Mouse (Mus musculus): ENCODE results near the gene Emc3. TPM values are rescaled to one million over a fixed set of nuclear protein-coding genes. Genes with fewer than 3 reads are reported as not detected.
A peak's percentile ranks its signal among the peaks of the same experiment; 100 is the strongest.

Emc3 gene
- 37.2 to 57.0 TPM (median 50.1 TPM) in 3 replicates for total RNA-seq (2017)

DNA sequence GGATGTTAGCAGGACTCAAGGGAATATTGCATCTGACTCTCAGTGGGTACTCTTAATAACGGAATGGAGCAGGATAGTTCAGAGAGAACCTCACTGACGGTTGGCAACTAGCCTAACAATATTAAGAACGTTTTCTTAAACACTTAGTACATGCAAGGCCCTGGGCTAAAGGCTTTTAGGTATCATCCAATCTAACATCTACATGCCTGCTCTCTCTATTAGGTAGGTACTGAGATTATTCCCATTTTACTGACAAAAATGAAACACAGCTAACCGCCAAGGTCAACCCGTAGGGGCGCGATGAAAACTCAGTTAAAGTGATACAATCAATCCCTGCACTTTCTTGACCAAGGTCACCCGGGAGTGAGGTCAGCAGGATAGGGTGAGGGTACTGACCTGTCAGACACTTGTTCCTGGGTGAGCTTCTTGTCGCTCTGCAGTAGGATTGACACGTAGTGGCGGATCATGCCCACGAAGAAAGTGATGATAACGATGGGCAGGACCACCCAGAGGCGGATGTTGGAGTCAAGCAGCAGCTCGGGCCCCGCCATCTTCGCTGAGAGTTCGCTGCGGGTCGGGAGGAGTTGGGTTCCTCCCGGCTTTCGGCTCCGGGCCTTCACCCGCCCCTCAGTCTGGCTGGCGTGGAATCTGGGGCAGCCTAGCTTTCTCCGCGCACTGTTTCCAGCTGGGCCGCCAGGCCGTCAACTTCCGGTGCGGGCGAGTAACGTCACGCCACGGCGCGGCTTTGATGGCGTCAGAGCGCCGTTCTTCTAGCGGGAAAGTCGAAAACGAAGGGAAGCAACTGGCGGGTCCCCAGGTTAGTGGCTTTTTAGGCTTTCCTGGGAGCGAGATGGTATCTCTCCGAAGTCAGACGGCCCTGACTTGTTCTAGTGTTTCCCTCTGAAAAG lies at the start of gene Emc3, which contains the start of gene Fancd2:
Gene Emc3 (minus strand): TSS at position 721 of the 908 bp plus-strand sequence.
Gene Fancd2 (plus strand): TSS at position 751 of the 908 bp plus-strand sequence.
- ATAC-seq (replicated peaks; ENCODE audit: insufficient number of reproducible peaks, low FRiP score, low TSS enrichment, poor library complexity, severe bottlenecking), result peak; percentile 91

- ATAC-seq (replicated peaks; ENCODE audit: insufficient number of reproducible peaks, low FRiP score, low TSS enrichment, poor library complexity, severe bottlenecking), result no peak
Observed at GRCm38 (mm10) chr6:113579306-113579705, 47.9 kb upstream of the Emc3 start.

GRCm38 (mm10) chr6:113576044-113576443 lies 44.6 kb upstream of the Emc3 start:
- ATAC-seq (replicated peaks; ENCODE audit: insufficient number of reproducible peaks, low FRiP score, low TSS enrichment, poor library complexity, severe bottlenecking), result no peak

GRCm38 (mm10) chr6:113564557-113564956 lies 33.1 kb upstream of the Emc3 start:
- ATAC-seq (replicated peaks; ENCODE audit: insufficient number of reproducible peaks, low FRiP score, low TSS enrichment, poor library complexity, severe bottlenecking), result no peak

- ATAC-seq (replicated peaks; ENCODE audit: insufficient number of reproducible peaks, low FRiP score, low TSS enrichment, poor library complexity, severe bottlenecking), result no peak
Observed at GRCm38 (mm10) chr6:113559736-113560135, 28.3 kb upstream of the Emc3 start.

DNA sequence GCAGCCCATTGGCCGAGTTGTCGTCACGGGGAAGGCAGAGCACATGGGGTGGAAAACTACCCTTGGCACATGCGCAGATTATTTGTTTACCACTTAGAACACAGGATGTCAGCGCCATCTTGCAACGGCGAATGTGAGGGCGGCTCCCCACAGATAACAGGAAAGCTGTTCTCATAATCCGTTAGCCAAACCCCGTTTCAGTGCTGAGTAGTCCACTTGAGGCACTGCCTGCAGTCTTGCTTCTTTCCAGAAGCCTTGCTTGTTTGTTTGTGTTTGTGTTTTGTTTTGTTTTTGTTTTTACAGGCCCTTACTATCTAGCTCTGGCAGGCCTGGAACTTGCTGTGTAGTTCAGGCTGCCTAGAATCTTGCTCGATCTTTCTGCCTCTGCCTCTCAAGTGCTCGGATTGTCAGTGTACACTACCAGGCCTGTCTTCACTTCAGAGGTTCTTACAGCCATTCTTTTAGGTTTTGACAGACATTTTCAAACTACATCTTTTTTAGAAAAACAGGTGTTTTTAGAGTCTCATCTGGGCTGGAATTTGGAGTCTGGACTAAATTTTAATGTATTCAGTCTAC lies 12.5 kb upstream of the Emc3 start:
- ATAC-seq (replicated peaks; ENCODE audit: insufficient number of reproducible peaks, low FRiP score, low TSS enrichment, poor library complexity, severe bottlenecking), result no peak

GRCm38 (mm10) chr6:113541610-113542009 lies 10.2 kb upstream of the Emc3 start:
- ATAC-seq (replicated peaks; ENCODE audit: insufficient number of reproducible peaks, low FRiP score, low TSS enrichment, poor library complexity, severe bottlenecking), result no peak

GRCm38 (mm10) chr6:113534886-113535285 lies 3.4 kb upstream of the Emc3 start:
- no peak for ATAC-seq (replicated peaks; ENCODE audit: insufficient number of reproducible peaks, low FRiP score, low TSS enrichment, poor library complexity, severe bottlenecking)

- ATAC-seq (replicated peaks; ENCODE audit: insufficient number of reproducible peaks, low FRiP score, low TSS enrichment, poor library complexity, severe bottlenecking), result no peak
Observed at GRCm38 (mm10) chr6:113531840-113532404, 470 bp upstream of the Emc3 start.

- no peak for ATAC-seq (replicated peaks; ENCODE audit: insufficient number of reproducible peaks, low FRiP score, low TSS enrichment, poor library complexity, severe bottlenecking)
Observed at GRCm38 (mm10) chr6:113523420-113523819, 8.0 kb downstream of the Emc3 start.

DNA sequence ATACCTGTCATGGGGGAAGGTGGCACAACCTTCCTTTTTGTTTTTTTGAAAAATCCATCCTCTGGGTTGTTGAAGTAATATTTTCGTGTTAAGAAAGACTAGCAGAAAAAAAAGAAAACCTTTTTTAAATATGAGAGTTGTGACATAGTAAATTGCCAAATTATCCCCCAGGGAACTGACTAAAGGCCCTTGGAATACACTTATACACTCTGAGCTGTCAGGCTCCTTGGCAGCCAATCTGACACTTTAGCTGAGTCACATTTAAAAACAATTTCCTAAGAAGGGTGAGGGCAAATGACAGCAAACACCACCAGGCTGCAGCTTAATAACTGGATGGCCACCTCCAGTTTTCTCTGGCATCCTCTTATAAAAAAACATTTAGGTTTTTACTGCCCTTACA lies 9.1 kb downstream of the Emc3 start:
- no peak for ATAC-seq (replicated peaks; ENCODE audit: insufficient number of reproducible peaks, low FRiP score, low TSS enrichment, poor library complexity, severe bottlenecking)

GRCm38 (mm10) chr6:113517434-113518080 lies 13.9 kb downstream of the Emc3 start:
- ATAC-seq (replicated peaks; ENCODE audit: insufficient number of reproducible peaks, low FRiP score, low TSS enrichment, poor library complexity, severe bottlenecking), result no peak; the same call in 1 of the 2 replicates

DNA sequence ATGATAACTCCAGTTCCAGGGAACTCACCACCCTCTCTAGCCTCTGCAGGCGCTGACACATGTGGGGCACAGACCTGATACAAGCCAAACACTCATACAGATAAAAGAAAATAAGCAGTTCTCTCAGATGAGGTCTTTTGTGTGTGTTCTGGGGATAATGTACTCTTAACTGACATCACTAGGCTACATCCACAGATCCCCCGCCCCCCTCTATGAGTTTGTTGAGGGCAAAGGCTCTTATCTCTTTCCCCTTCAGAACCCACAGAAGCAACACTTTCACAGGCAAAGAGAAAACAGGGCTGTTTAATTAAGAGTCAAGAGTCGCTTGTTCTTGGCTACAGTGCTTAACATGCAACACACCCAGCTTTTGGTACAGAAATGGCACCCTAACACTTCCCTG lies 16.9 kb downstream of the Emc3 start:
- no peak for ATAC-seq (replicated peaks; ENCODE audit: insufficient number of reproducible peaks, low FRiP score, low TSS enrichment, poor library complexity, severe bottlenecking)

- no peak for ATAC-seq (replicated peaks; ENCODE audit: insufficient number of reproducible peaks, low FRiP score, low TSS enrichment, poor library complexity, severe bottlenecking)
Observed at GRCm38 (mm10) chr6:113513944-113514343, 17.5 kb downstream of the Emc3 start.

DNA sequence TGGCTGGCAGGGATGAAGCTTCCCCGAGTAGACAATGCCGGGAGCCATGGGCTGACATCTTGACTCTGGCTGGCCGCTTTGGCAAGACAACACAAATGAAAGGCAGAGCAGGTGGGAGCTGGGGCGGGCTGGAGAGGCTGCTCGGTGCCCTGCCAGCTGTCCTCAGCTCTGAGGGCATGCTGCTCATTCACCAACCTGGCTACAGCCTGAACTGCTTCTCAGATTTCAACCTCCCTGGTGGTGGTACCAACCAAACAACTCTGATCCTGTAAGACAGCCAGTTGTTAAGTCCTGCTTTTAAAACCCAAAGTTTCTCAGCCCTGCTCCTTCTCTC lies 22.5 kb downstream of the Emc3 start:
- no peak for ATAC-seq (replicated peaks; ENCODE audit: insufficient number of reproducible peaks, low FRiP score, low TSS enrichment, poor library complexity, severe bottlenecking)

- ATAC-seq (replicated peaks; ENCODE audit: insufficient number of reproducible peaks, low FRiP score, low TSS enrichment, poor library complexity, severe bottlenecking), result no peak
Observed at GRCm38 (mm10) chr6:113508272-113508946, 23.0 kb downstream of the Emc3 start.

GRCm38 (mm10) chr6:113507130-113507529 lies 24.3 kb downstream of the Emc3 start:
- ATAC-seq (replicated peaks; ENCODE audit: insufficient number of reproducible peaks, low FRiP score, low TSS enrichment, poor library complexity, severe bottlenecking), result no peak

GRCm38 (mm10) chr6:113505689-113506088 lies 25.8 kb downstream of the Emc3 start:
- ATAC-seq (replicated peaks; ENCODE audit: insufficient number of reproducible peaks, low FRiP score, low TSS enrichment, poor library complexity, severe bottlenecking), result no peak

GRCm38 (mm10) chr6:113502801-113503200 lies 28.7 kb downstream of the Emc3 start:
- no peak for ATAC-seq (replicated peaks; ENCODE audit: insufficient number of reproducible peaks, low FRiP score, low TSS enrichment, poor library complexity, severe bottlenecking)

Measured in monocyte, adult 5-6 weeks (primary cell).